Mouse (Mus musculus): ENCODE measurements at regions not wholly inside any gene's neighbourhood (a gene's known extent, or its start where the extent isn't known, plus 50 kb on each side); places are given as distances from the start of the nearest gene placed in this dataset.

DNA sequence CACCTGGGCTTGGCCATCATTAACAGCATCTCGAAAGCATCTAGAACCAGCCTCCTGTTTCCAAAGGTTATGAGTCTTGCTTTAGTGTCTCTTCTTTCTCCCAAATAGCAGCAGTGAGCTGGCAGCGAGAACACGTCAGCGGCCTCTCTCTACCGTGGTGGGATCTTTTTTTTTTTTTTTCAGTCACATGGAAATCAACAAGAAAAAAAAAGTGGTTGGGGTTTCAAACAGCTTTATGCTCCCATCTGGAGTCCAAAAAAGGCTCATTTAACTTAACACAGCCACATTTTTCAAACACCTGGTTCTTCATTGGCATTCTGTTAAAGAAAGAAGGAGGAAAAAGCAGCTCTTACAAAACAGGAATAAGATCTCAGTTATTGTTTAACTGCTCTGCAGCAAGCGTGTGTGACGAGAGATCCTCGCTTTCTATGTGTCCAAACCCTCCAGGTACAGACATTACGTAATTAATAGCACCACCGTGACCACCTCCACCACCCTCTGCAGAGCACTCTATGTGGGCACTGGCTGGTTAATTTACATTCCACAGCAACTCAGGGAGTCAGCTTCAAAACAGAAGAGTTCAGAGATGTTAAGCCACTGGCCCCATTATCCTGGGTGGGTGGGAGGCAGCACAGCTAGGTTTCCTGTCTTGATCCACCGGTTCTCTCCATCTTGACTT is 85.3 kb upstream of the Selenok start:
- TF ChIP-seq CTCF (IDR thresholded peaks at IDR 0.05; ENCODE audit: low read depth) (no peak), EP300 (IDR thresholded peaks at IDR 0.05; ENCODE audit: low read depth) (no peak)

All from heart, postnatal 0 days (tissue).